Mouse (Mus musculus) heart, embryonic 14.5 days (tissue): Measurements from ENCODE around the gene Emc7. TPM values are rescaled to one million over a fixed set of nuclear protein-coding genes. Genes with fewer than 3 reads are reported as not detected.

Source experiments
- ATAC-seq: fragments of 200-750 bp; cut with Nextera tagmentation; 2 replicates; pipeline ENCODE4 v1.8.0; 2017; ENCODE audit warnings: low read depth, moderate TSS enrichment; ENCODE audit not compliant: insufficient number of reproducible peaks, insufficient read depth, low FRiP score
- H3K27ac ChIP-seq, 2 experiments: fragments of 200-500 bp in 1 of 2; fragments of 300-500 bp in 1 of 2; sonication (generic) in 1 of 2; replicated peaks in 1 of 2; 2 replicates each; pipeline ENCODE4 v1.5.1; 2012 to 2014; ENCODE audit warnings: low read depth in 2 of 2, low read length in 2 of 2, control low read depth in 1 of 2, mild to moderate bottlenecking in 1 of 2, mixed read lengths in 1 of 2; ENCODE audit not compliant: control insufficient read depth in 1 of 2, insufficient read depth in 1 of 2
- H3K27me3 ChIP-seq: fragments of 300-500 bp; sonication (generic); 2 replicates; pipeline ENCODE4 v1.6.1; 2014; ENCODE audit warnings: mild to moderate bottlenecking, low read length, control low read depth; ENCODE audit not compliant: control insufficient read depth, insufficient read depth
- H3K36me3 ChIP-seq: fragments of 300-500 bp; sonication (generic); 2 replicates; pipeline ENCODE4 v1.6.1; 2014; ENCODE audit warnings: mild to moderate bottlenecking, control low read depth, low read length, mixed read lengths; ENCODE audit not compliant: control insufficient read depth, insufficient read depth
- H3K4me1 ChIP-seq, 2 experiments: fragments of 200-500 bp in 1 of 2; fragments of 300-500 bp in 1 of 2; sonication (generic) in 1 of 2; 2 replicates each; pipeline ENCODE4 v1.6.1; 2012 to 2014; ENCODE audit warnings: low read length in 2 of 2, control low read depth in 1 of 2, mixed read lengths in 1 of 2; ENCODE audit not compliant: control insufficient read depth in 2 of 2, insufficient read depth in 2 of 2
- H3K4me2 ChIP-seq: fragments of 300-500 bp; sonication (generic); 2 replicates; pipeline ENCODE4 v1.6.1; 2014; ENCODE audit warnings: mild to moderate bottlenecking, low read length
- H3K4me3 ChIP-seq, 2 experiments: fragments of 200-500 bp in 1 of 2; fragments of 300-500 bp in 1 of 2; sonication (generic) in 1 of 2; 2 replicates each; pipeline ENCODE4 v1.5.1; 2012 to 2014; ENCODE audit warnings: low read length in 2 of 2, mild to moderate bottlenecking in 2 of 2, control low read depth in 1 of 2, low read depth in 1 of 2, moderate library complexity in 1 of 2; ENCODE audit not compliant: control insufficient read depth in 1 of 2, insufficient read depth in 1 of 2
- H3K9ac ChIP-seq: fragments of 300-500 bp; sonication (generic); 2 replicates; pipeline ENCODE4 v1.6.1; 2014; ENCODE audit warnings: mild to moderate bottlenecking, low read length
- H3K9me3 ChIP-seq: fragments of 300-500 bp; sonication (generic); 2 replicates; pipeline ENCODE4 v1.6.1; 2016; ENCODE audit warnings: low read length, control low read depth; ENCODE audit not compliant: control insufficient read depth
- WGBS: fragments of 180-500 bp; shearing (Covaris S2); extraction: QIAGEN DNeasy Blood & Tissue Kit; methylation state at CpG from one replicate; pipeline ENCODE4 v1.1.7; 2014; 5-methylcytosine and 5-hydroxymethylcytosine counted together
- polyA plus RNA-seq: library from polyadenylated mRNA; unstranded; fragments of >200 nt; fragmentation: Nextera tagmentation; extraction: Ambion mirVana; gene quantifications from 2 replicates; pipeline ENCODE4 v1.2.1, GENCODE M21; 2014

Gene Emc7
- polyA plus RNA-seq, 1 experiment from 2014 or later = 20.1 TPM

DNA sequence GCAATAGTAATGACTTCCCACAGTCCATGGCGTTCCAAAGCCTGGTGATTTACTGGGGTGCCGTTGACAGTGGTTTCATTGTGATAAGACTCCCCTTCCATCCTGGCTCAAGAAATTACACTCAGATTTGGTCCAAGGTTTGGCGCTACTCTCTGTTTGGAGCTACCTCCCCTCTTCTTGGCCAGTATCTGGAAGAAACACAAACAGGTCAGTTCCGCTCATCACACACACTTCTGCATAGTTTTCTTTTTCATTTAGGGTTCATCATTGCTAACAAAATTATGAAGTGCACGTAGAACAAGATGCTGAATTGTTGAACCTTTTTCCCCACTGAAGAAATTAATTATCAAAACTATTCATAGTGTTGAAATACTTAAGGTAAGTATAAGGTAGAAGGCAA, 25.9 kb downstream of the Emc7 start, which contains the start of gene Chrm5:
TSS of gene Chrm5 (minus strand) at position 101 of the 400 bp plus-strand sequence.
- ATAC-seq = no peak
- peaks cover 3 to 5% of the 10 kb centered on the region in 2 experiments; a peak in 2 of 4 replicates for H3K4me1 ChIP-seq
- H3K27me3 ChIP-seq = no peaks in the 10 kb centered on the region
- no peaks in the 10 kb centered on the region for H3K9me3 ChIP-seq
- H3K4me3 ChIP-seq = no peak within 1 kb of the TSS
- H3K4me2 ChIP-seq = no peak within 1 kb of the TSS
- WGBS = 92% methylated on average over 5 of the region's 5 CpGs
- no peak within 1 kb of the TSS for H3K27ac ChIP-seq
- H3K9ac ChIP-seq = no peak within 1 kb of the TSS
- H3K36me3 ChIP-seq = no peaks in the 10 kb centered on the region

DNA sequence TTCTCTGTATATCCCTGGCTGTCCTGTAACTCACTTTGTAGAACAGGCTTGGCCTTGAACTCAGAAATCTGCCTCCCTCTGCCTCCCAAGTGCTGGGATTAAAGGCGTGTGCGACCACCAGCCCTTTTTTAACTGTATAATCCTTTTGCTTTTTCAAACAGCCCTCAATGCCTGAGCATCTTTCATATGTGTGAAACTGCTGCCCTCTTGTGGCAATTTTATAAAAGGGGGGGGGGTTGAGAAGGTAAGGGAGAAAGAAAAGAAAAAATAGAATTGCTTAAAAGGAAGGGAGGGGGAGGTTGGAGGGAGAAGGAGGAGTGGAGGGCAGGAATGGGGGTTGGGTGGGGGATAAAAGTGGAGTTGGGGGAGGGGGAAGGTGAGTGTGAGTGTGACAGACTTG, 26.8 kb downstream of the Emc7 start:
- ATAC-seq = no peak

DNA sequence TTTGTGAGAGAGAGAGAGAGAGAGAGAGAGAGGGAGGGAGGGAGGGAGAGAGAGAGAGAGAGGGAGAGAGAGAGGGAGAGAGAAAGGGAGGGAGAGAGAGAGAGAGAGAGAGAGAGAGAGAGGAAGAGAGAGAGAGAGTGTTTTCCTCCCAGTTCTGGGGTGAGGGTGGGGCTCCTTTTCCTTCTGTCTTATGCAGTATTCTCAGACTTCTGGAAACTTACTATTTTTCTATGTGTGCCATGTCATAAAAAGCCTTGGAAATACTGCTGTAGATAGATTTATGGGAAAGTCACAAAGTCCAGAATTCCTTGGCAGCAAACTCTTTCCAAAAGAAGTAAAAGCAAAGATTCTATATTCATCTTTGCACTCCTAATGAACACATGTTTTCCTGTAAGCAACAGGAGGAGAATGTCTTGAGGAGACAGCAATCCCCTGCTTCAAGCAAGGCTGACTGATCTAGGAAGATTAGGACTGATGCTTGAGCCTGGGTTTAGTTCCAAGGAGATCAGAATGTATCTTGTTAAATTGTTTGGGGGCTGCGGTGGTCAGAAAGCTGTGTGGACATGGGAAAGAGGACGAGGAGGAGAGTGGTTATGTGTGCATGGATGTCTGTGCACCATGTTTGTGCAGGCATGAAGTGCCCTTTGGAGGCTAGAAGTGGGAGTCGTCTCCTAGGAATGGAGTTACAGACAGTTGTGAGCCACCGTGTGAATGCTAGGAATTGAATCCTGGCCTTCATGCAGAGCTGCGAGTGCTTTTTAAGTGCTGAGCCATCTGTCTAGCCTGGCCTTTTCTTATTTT, 27.9 kb downstream of the Emc7 start:
- Histone ChIP-seq H3K36me3 (no peaks in the 10 kb centered on the region), H3K27me3 (no peaks in the 10 kb centered on the region), H3K9ac (no peak overlapping the region), H3K4me2 (no peak overlapping the region), H3K9me3 (no peaks in the 10 kb centered on the region), H3K4me3 (no peak overlapping the region), H3K4me1 (peaks cover 3 to 5% of the 10 kb centered on the region in 2 experiments; a peak in 2 of 4 replicates), H3K27ac (no peak overlapping the region)
- ATAC-seq = no peak
- WGBS = 64% methylated on average over 5 of the region's 5 CpGs

More for the DNA sequence above, 26.8 kb downstream of the Emc7 start:
- no peaks in the 10 kb centered on the region for H3K36me3 ChIP-seq
- peaks cover 3 to 5% of the 10 kb centered on the region in 2 experiments; a peak in 2 of 4 replicates for H3K4me1 ChIP-seq
- no peak overlapping the region for H3K4me3 ChIP-seq
- H3K27ac ChIP-seq = no peak overlapping the region
- WGBS = 4% methylated on average over 2 of the region's 2 CpGs
- no peaks in the 10 kb centered on the region for H3K9me3 ChIP-seq
- H3K4me2 ChIP-seq = no peak overlapping the region
- no peaks in the 10 kb centered on the region for H3K27me3 ChIP-seq
- H3K9ac ChIP-seq = no peak overlapping the region

GRCm38 (mm10) chr2:112483334-112483651, 28.5 kb downstream of the Emc7 start:
- WGBS = 58% methylated on average over 2 of the region's 2 CpGs
- peaks cover 3 to 5% of the 10 kb centered on the region in 2 experiments; a peak in 2 of 4 replicates for H3K4me1 ChIP-seq
- no peak overlapping the region for H3K9ac ChIP-seq
- H3K27me3 ChIP-seq = no peaks in the 10 kb centered on the region
- ATAC-seq = no peak
- no peaks in the 10 kb centered on the region for H3K36me3 ChIP-seq
- H3K9me3 ChIP-seq = no peaks in the 10 kb centered on the region
- H3K4me3 ChIP-seq = no peak overlapping the region
- H3K27ac ChIP-seq = no peak overlapping the region
- H3K4me2 ChIP-seq = no peak overlapping the region

- no peaks in the 10 kb centered on the region for H3K36me3 ChIP-seq
- ATAC-seq = peak; percentile 69; the same call in 1 of the 2 replicates
- WGBS = 26% methylated on average over 2 of the region's 2 CpGs
Measured at GRCm38 (mm10) chr2:112484886-112485285, 30.1 kb downstream of the Emc7 start.

GRCm38 (mm10) chr2:112490483-112491196, 35.8 kb downstream of the Emc7 start:
- H3K4me1 ChIP-seq = peaks cover 2 to 3% of the 10 kb centered on the region in 2 experiments; a peak in 1 of 4 replicates
- H3K9ac ChIP-seq = no peak overlapping the region
- H3K27me3 ChIP-seq = no peaks in the 10 kb centered on the region
- H3K9me3 ChIP-seq = no peaks in the 10 kb centered on the region
- no peak overlapping the region for H3K4me3 ChIP-seq
- H3K27ac ChIP-seq = no peak overlapping the region
- H3K36me3 ChIP-seq = no peaks in the 10 kb centered on the region
- H3K4me2 ChIP-seq = no peak overlapping the region
- ATAC-seq = no peak
- WGBS = 84% methylated on average over 11 of the region's 11 CpGs

More at GRCm38 (mm10) chr2:112484886-112485285, 30.1 kb downstream of the Emc7 start:
- Histone ChIP-seq H3K9me3 (no peaks in the 10 kb centered on the region), H3K27ac (no peak overlapping the region; a peak in 1 of 4 replicates), H3K9ac (no peak overlapping the region), H3K27me3 (no peaks in the 10 kb centered on the region), H3K4me1 (peaks cover 3 to 5% of the 10 kb centered on the region in 2 experiments; a peak in 2 of 4 replicates), H3K4me2 (no peak overlapping the region), H3K4me3 (no peak overlapping the region)

DNA sequence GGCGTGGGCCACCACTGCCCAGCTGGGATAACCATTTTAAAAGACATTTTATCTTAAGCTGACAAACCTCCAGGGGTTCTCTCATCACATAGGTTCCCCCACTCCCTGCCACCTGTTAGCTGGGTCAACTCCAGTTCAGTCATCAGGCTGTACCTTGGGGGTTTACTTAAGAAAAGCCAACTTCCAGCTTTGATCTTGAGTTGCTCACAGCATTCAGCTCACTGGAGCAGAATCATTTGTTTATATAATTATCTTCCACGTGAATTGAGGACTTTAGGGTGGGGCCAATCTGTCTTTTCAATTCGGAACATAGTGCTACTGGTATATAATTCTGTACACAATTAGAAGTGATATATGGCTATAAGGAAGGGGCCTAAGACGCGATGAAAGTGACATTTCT, 36.8 kb downstream of the Emc7 start:
- no peak overlapping the region for H3K4me3 ChIP-seq
- no peak for ATAC-seq
- H3K9ac ChIP-seq = peak overlapping the region; percentile 99; the same call in 1 of the 2 replicates
- WGBS = 82% methylated on average over 5 of the region's 5 CpGs
- H3K27me3 ChIP-seq = no peaks in the 10 kb centered on the region
- peak overlapping the region; percentile 85; the same call in 1 of the 2 replicates for H3K4me2 ChIP-seq
- no peak overlapping the region for H3K27ac ChIP-seq
- peaks cover 2 to 3% of the 10 kb centered on the region in 2 experiments; a peak in 1 of 4 replicates for H3K4me1 ChIP-seq
- H3K9me3 ChIP-seq = no peaks in the 10 kb centered on the region
- no peaks in the 10 kb centered on the region for H3K36me3 ChIP-seq
